Mouse (Mus musculus): ENCODE data around the gene Ift172. TPM values are rescaled to one million over a fixed set of nuclear protein-coding genes. Genes with fewer than 3 reads are reported as not detected.

Ift172 gene
- polyA plus RNA-seq, 2 experiments = 3.3 to 3.6 TPM

GRCm38 (mm10) chr5:31312806-31313205 lies 21.9 kb upstream of the Ift172 start:
- Histone ChIP-seq H3K36me3 (replicated peaks; ENCODE audit: control insufficient read depth, insufficient read depth, low read depth) (no peaks in the 10 kb centered on the region), H3K4me2 (ENCODE audit: low read depth) (no peak overlapping the region), H3K4me1 (replicated peaks; ENCODE audit: control insufficient read depth in 2 of 2, insufficient read depth in 2 of 2, low read length in 1 of 2) (no peaks in the 10 kb centered on the region), H3K9ac (replicated peaks) (no peak overlapping the region), H3K9me3 (ENCODE audit: control insufficient read depth, low read length) (no peaks in the 10 kb centered on the region), H3K4me3 (ENCODE audit: insufficient read depth in 1 of 2, low read depth in 2 of 2, low read length in 2 of 2) (no peak overlapping the region), H3K27ac (no peak overlapping the region), H3K27me3 (ENCODE audit: control insufficient read depth, insufficient read depth, low read length) (no peaks in the 10 kb centered on the region)
- TF ChIP-seq CTCF (IDR thresholded peaks at IDR 0.05; ENCODE audit: low read depth) (no peak), EP300 (IDR thresholded peaks at IDR 0.05; ENCODE audit: low read depth) (no peak)
- ATAC-seq (ENCODE audit: insufficient read depth) (no peak), DNase-seq (ENCODE audit: low read depth in 3 of 3, low spot score in 3 of 3) (no peak)
- WGBS (ENCODE audit: insufficient replicate concordance) = 57% methylated on average over 8 of the region's 8 CpGs

- WGBS (ENCODE audit: insufficient replicate concordance) = 78% methylated on average over 6 of the region's 6 CpGs
- TF ChIP-seq EP300 (IDR thresholded peaks at IDR 0.05; ENCODE audit: low read depth) (no peak), CTCF (IDR thresholded peaks at IDR 0.05; ENCODE audit: low read depth) (no peak)
- Histone ChIP-seq H3K27me3 (ENCODE audit: control insufficient read depth, insufficient read depth, low read length) (no peaks in the 10 kb centered on the region), H3K4me3 (ENCODE audit: insufficient read depth in 1 of 2, low read depth in 2 of 2, low read length in 2 of 2) (no peak overlapping the region), H3K4me2 (ENCODE audit: low read depth) (no peak overlapping the region), H3K4me1 (replicated peaks; ENCODE audit: control insufficient read depth in 2 of 2, insufficient read depth in 2 of 2, low read length in 1 of 2) (no peaks in the 10 kb centered on the region; a peak in 1 of 4 replicates), H3K27ac (no peak overlapping the region), H3K9ac (replicated peaks) (no peak overlapping the region), H3K36me3 (replicated peaks; ENCODE audit: control insufficient read depth, insufficient read depth, low read depth) (no peaks in the 10 kb centered on the region), H3K9me3 (ENCODE audit: control insufficient read depth, low read length) (no peaks in the 10 kb centered on the region)
- DNase-seq (ENCODE audit: low read depth in 3 of 3, low spot score in 3 of 3) (no peak), ATAC-seq (ENCODE audit: insufficient read depth) (no peak)
Observed at GRCm38 (mm10) chr5:31303093-31303492, 12.2 kb upstream of the Ift172 start.

GRCm38 (mm10) chr5:31301866-31302265 lies 10.9 kb upstream of the Ift172 start:
- H3K27ac ChIP-seq = no peak overlapping the region
- H3K4me1 ChIP-seq (replicated peaks; ENCODE audit: control insufficient read depth in 2 of 2, insufficient read depth in 2 of 2, low read length in 1 of 2) = peaks cover 0 to 1% of the 10 kb centered on the region in 2 experiments; a peak in 1 of 4 replicates
- H3K4me2 ChIP-seq (ENCODE audit: low read depth) = no peak overlapping the region
- H3K9me3 ChIP-seq (ENCODE audit: control insufficient read depth, low read length) = no peaks in the 10 kb centered on the region
- no peak overlapping the region for H3K4me3 ChIP-seq (ENCODE audit: insufficient read depth in 1 of 2, low read depth in 2 of 2, low read length in 2 of 2)
- no peak for TF ChIP-seq CTCF (IDR thresholded peaks at IDR 0.05; ENCODE audit: low read depth)
- no peak for TF ChIP-seq EP300 (IDR thresholded peaks at IDR 0.05; ENCODE audit: low read depth)
- no peak for ATAC-seq (ENCODE audit: insufficient read depth)
- DNase-seq (ENCODE audit: low read depth in 3 of 3, low spot score in 3 of 3) = no peak
- WGBS (ENCODE audit: insufficient replicate concordance) = 55% methylated on average over 7 of the region's 8 CpGs
- H3K27me3 ChIP-seq (ENCODE audit: control insufficient read depth, insufficient read depth, low read length) = peaks cover 7% of the 10 kb centered on the region
- H3K9ac ChIP-seq (replicated peaks) = no peak overlapping the region
- H3K36me3 ChIP-seq (replicated peaks; ENCODE audit: control insufficient read depth, insufficient read depth, low read depth) = no peaks in the 10 kb centered on the region

GRCm38 (mm10) chr5:31298486-31298885 lies 7.6 kb upstream of the Ift172 start:
- H3K4me2 ChIP-seq (ENCODE audit: low read depth) = no peak overlapping the region
- TF ChIP-seq EP300 (IDR thresholded peaks at IDR 0.05; ENCODE audit: low read depth) (no peak), CTCF (IDR thresholded peaks at IDR 0.05; ENCODE audit: low read depth) (no peak)
- peaks cover 0 to 1% of the 10 kb centered on the region in 2 experiments; a peak in 1 of 4 replicates for H3K4me1 ChIP-seq (replicated peaks; ENCODE audit: control insufficient read depth in 2 of 2, insufficient read depth in 2 of 2, low read length in 1 of 2)
- no peaks in the 10 kb centered on the region for H3K36me3 ChIP-seq (replicated peaks; ENCODE audit: control insufficient read depth, insufficient read depth, low read depth)
- DNase-seq (ENCODE audit: low read depth in 3 of 3, low spot score in 3 of 3) = no peak
- H3K27me3 ChIP-seq (ENCODE audit: control insufficient read depth, insufficient read depth, low read length) = peaks cover 32% of the 10 kb centered on the region
- WGBS (ENCODE audit: insufficient replicate concordance) = 16% methylated on average over 2 of the region's 2 CpGs
- no peak for ATAC-seq (ENCODE audit: insufficient read depth)
- no peaks in the 10 kb centered on the region for H3K9me3 ChIP-seq (ENCODE audit: control insufficient read depth, low read length)
- no peak overlapping the region for H3K4me3 ChIP-seq (ENCODE audit: insufficient read depth in 1 of 2, low read depth in 2 of 2, low read length in 2 of 2)
- H3K9ac ChIP-seq (replicated peaks) = no peak overlapping the region
- no peak overlapping the region for H3K27ac ChIP-seq

- H3K4me3 ChIP-seq (ENCODE audit: insufficient read depth in 1 of 2, low read depth in 2 of 2, low read length in 2 of 2) = no peak overlapping the region
- no peak for ATAC-seq (ENCODE audit: insufficient read depth)
- no peaks in the 10 kb centered on the region for H3K9me3 ChIP-seq (ENCODE audit: control insufficient read depth, low read length)
- no peak overlapping the region for H3K4me2 ChIP-seq (ENCODE audit: low read depth)
- peaks cover 32% of the 10 kb centered on the region for H3K27me3 ChIP-seq (ENCODE audit: control insufficient read depth, insufficient read depth, low read length)
- no peaks in the 10 kb centered on the region for H3K36me3 ChIP-seq (replicated peaks; ENCODE audit: control insufficient read depth, insufficient read depth, low read depth)
- TF ChIP-seq CTCF (IDR thresholded peaks at IDR 0.05; ENCODE audit: low read depth) (no peak), EP300 (IDR thresholded peaks at IDR 0.05; ENCODE audit: low read depth) (no peak)
- H3K27ac ChIP-seq = no peak overlapping the region
- H3K9ac ChIP-seq (replicated peaks) = no peak overlapping the region
- DNase-seq (ENCODE audit: low read depth in 3 of 3, low spot score in 3 of 3) = no peak
- WGBS (ENCODE audit: insufficient replicate concordance) = 46% methylated on average over 3 of the region's 3 CpGs
- H3K4me1 ChIP-seq (replicated peaks; ENCODE audit: control insufficient read depth in 2 of 2, insufficient read depth in 2 of 2, low read length in 1 of 2) = peaks cover 0 to 1% of the 10 kb centered on the region in 2 experiments; a peak in 1 of 4 replicates
Observed at GRCm38 (mm10) chr5:31297981-31298380, 7.1 kb upstream of the Ift172 start.
